Mouse (Mus musculus) ES-E14 (cell line): ENCODE measurements at regions not wholly inside any gene's neighbourhood (a gene's known extent, or its start where the extent isn't known, plus 50 kb on each side); places are given as distances from the start of the nearest gene placed in this dataset.

Experiments
- DNase-seq: peaks from one replicate; pipeline ENCODE4 v3.0.0-alpha.2; 2013; ENCODE audit warnings: low read depth, low spot score
- H3K27ac ChIP-seq: 2 replicates; pipeline ENCODE4 v1.5.1; 2012; ENCODE audit warnings: low read depth, mild to moderate bottlenecking, low read length, moderate library complexity, mixed read lengths; ENCODE audit not compliant: poor library complexity, insufficient read depth, severe bottlenecking
- H3K36me3 ChIP-seq: 2 replicates; pipeline ENCODE4 v1.6.1; 2012; ENCODE audit warnings: mild to moderate bottlenecking, low read length, moderate library complexity, mixed read lengths; ENCODE audit not compliant: control insufficient read depth, poor library complexity, insufficient read depth, severe bottlenecking
- H3K4me1 ChIP-seq, 2 experiments: fragments of 150-350 bp in 1 of 2; sonication (generic) in 1 of 2; 2 replicates each; pipeline ENCODE4 v1.6.1; 2012; ENCODE audit warnings: low read length in 2 of 2, mild to moderate bottlenecking in 1 of 2, mixed read lengths in 1 of 2; ENCODE audit not compliant: control insufficient read depth in 2 of 2, insufficient read depth in 2 of 2, poor library complexity in 1 of 2
- H3K4me3 ChIP-seq, 2 experiments: fragments of 150-350 bp in 1 of 2; sonication (generic) in 1 of 2; 2 replicates each; pipeline ENCODE4 v1.5.1; 2012; ENCODE audit warnings: low read length in 2 of 2, low read depth in 1 of 2, mild to moderate bottlenecking in 1 of 2, mixed read lengths in 1 of 2; ENCODE audit not compliant: insufficient read depth in 1 of 2, poor library complexity in 1 of 2, severe bottlenecking in 1 of 2
- H3K9ac ChIP-seq: 2 replicates; pipeline ENCODE4 v1.6.1; 2012; ENCODE audit warnings: low read depth, mild to moderate bottlenecking, low read length, mixed read lengths; ENCODE audit not compliant: poor library complexity, insufficient read depth, severe bottlenecking
- H3K9me3 ChIP-seq: fragments of 150-350 bp; sonication (generic); 2 replicates; pipeline ENCODE4 v1.6.1; 2012; ENCODE audit warnings: low read depth, mild to moderate bottlenecking, low read length; ENCODE audit not compliant: control insufficient read depth, insufficient read depth
- CHD2 ChIP-seq: IDR thresholded peaks from 2 replicates; pipeline ENCODE4 v1.6.1; 2014; ENCODE audit warnings: mild to moderate bottlenecking, low read depth, low read length, inconsistent platforms
- HCFC1 ChIP-seq: IDR thresholded peaks from 2 replicates; pipeline ENCODE4 v1.6.1; 2012; ENCODE audit warnings: low read length, inconsistent platforms, borderline replicate concordance; ENCODE audit not compliant: insufficient read depth
- MAFK ChIP-seq: IDR thresholded peaks from 2 replicates; pipeline ENCODE4 v1.6.1; 2014; ENCODE audit warnings: mild to moderate bottlenecking, low read depth, low read length, inconsistent platforms; ENCODE audit not compliant: insufficient read depth
- ZC3H11A ChIP-seq: IDR thresholded peaks from 2 replicates; pipeline ENCODE4 v1.6.1; 2012; ENCODE audit warnings: low read depth, mild to moderate bottlenecking, inconsistent platforms, low read length, borderline replicate concordance
- ZNF384 ChIP-seq: IDR thresholded peaks from 2 replicates; pipeline ENCODE4 v1.6.1; 2012; ENCODE audit warnings: low read depth, low read length, inconsistent platforms
- in situ Hi-C, 2 experiments: fragments of 600-800 bp; cut with MboI; formaldehyde crosslinking; loops; one replicate each; pipeline ENCODE4 v1.15.1; 2025; ENCODE audit warnings: low sequenced_read_pairs in 2 of 2, inconsistent platforms in 1 of 2; ENCODE audit not compliant: unreplicated experiment in 2 of 2

DNA sequence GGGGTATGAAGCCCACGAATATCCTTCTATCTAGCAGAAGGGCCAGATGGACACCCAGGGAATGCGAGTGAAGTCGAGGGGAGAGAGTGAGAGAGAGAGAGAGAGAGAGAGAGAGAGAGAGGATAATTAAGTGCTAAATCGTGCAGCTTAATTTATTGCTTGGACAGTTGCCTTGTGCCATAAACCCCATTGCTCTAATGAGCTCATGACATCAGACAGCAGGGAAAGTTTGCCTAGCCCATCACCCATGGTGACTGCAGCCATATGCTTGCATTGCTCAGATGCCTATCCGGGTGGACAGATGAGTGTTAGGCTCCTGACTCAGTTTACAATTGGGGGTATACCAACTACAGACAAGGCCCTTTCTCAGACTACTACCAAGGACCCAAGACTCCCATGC, 134.6 kb upstream of the Smim23 start:
- H3K4me1 ChIP-seq: no peaks in the 10 kb centered on the region
- H3K9ac ChIP-seq: no peak overlapping the region
- no peak overlapping the region for H3K4me3 ChIP-seq
- no peak for TF ChIP-seq MAFK
- no peak for TF ChIP-seq CHD2
- TF ChIP-seq ZNF384: no peak
- no peak for TF ChIP-seq ZC3H11A
- TF ChIP-seq HCFC1: no peak
- no peak for DNase-seq
- no peaks in the 10 kb centered on the region for H3K9me3 ChIP-seq
- no peaks in the 10 kb centered on the region for H3K36me3 ChIP-seq
- no peak overlapping the region for H3K27ac ChIP-seq
- in situ Hi-C loops: no loop called here

DNA sequence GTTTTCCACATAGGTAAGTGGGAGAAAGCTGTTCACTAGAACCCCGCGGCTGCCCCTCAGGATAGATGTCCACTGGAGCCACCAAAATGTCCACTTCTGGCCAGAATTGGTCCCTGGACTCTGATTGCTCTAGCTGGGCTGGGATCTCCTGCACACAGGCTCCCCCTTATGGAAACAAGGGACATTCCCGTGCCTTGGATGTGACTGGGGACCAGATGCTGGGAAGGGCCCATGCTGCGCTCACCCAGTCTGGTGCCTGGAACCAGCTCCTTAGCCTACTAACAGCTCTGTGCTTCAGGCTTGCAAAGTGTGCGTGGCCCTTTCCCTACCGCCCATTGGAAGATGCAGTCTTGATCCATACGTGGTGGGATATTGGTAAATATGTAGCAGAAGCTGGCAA, 132.6 kb upstream of the Smim23 start:
- no peak overlapping the region for H3K27ac ChIP-seq
- no peak overlapping the region for H3K9ac ChIP-seq
- H3K9me3 ChIP-seq: no peaks in the 10 kb centered on the region
- TF ChIP-seq ZNF384 (no peak), ZC3H11A (no peak), HCFC1 (no peak), CHD2 (no peak), MAFK (no peak)
- in situ Hi-C loops: no loop called here
- DNase-seq: no peak
- H3K4me3 ChIP-seq: no peak overlapping the region
- H3K36me3 ChIP-seq: no peaks in the 10 kb centered on the region
- H3K4me1 ChIP-seq: no peaks in the 10 kb centered on the region

DNA sequence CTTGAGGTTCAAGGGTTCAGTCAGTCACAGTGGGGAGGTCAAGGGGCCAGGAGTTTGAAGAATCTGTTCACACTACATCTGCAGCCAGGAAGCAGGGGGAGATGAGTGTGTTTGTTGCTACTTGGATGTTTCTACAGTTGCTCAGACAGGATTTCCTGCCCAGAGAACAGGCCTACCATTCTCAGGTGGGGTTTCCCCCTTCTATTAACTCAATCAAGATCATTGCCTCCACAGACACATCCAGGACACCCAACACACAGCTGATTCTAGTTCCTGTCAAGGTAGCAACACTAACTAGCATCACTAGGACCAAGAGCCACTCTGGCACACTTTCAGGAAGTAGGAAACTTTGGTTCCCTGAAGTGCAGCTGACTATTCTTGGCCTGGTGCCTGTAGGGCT, 127.9 kb upstream of the Smim23 start:
- in situ Hi-C loops: no loop called here
- H3K4me3 ChIP-seq: no peak overlapping the region
- DNase-seq: no peak

DNA sequence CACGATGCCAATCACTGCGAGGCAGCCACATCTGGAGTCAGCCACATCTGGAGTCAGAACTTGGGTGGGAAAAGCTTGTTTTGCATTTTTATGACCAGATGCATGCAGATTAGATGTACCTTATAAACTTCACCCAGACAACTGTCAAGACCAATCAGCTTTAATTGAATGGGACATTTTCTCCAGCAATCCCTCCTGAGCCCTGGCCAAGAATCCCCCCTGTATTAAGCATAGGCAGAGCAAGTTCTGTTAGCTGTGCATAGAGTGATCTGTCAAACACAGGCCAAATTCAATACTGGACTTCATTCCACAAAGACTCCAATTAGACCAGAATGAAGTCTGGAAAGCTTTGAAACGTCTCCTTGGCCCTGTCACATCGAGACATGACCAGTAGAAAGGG, 123.7 kb upstream of the Smim23 start:
- no peak overlapping the region for H3K9ac ChIP-seq
- TF ChIP-seq HCFC1 (no peak), MAFK (no peak), ZNF384 (no peak), ZC3H11A (no peak), CHD2 (no peak)
- no peak overlapping the region for H3K27ac ChIP-seq
- H3K36me3 ChIP-seq: no peaks in the 10 kb centered on the region
- in situ Hi-C loops: no loop called here
- H3K9me3 ChIP-seq: no peaks in the 10 kb centered on the region
- DNase-seq: no peak
- H3K4me3 ChIP-seq: no peak overlapping the region
- no peaks in the 10 kb centered on the region for H3K4me1 ChIP-seq

More for the DNA sequence above, 127.9 kb upstream of the Smim23 start:
- Histone ChIP-seq H3K9me3 (no peaks in the 10 kb centered on the region), H3K4me1 (no peaks in the 10 kb centered on the region), H3K36me3 (no peaks in the 10 kb centered on the region), H3K27ac (no peak overlapping the region), H3K9ac (no peak overlapping the region)
- TF ChIP-seq HCFC1 (no peak), ZNF384 (no peak), CHD2 (no peak), ZC3H11A (no peak), MAFK (no peak)

DNA sequence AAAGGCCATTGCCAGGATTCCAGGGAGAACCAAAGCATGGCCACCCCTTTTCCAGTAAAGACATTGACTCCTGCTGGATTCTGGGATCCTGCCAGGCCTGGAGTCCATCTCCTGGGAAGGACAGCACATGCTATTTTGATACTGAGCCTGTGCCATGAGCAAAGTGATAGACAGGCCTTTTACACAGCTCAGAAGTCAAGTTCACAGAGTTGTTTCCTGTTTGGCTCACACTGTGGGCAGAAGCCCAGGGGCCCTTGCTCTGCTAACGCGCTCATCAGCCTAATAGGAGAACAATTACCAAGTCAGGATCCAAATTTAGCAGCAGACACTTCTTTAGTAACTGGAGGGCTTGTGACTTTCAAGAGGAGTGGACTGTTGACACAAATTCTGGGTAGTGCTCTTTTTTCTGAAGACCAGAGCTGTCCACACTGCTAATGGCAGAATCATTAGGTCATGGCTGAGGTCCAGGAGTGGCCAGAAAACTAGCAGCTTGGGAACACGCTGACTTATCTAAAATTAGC, 122.1 kb upstream of the Smim23 start:
- TF ChIP-seq ZNF384: no peak
- TF ChIP-seq HCFC1: no peak
- TF ChIP-seq MAFK: no peak
- TF ChIP-seq CHD2: no peak
- TF ChIP-seq ZC3H11A: no peak
- Histone ChIP-seq H3K4me3 (no peak overlapping the region), H3K9me3 (no peaks in the 10 kb centered on the region), H3K36me3 (no peaks in the 10 kb centered on the region), H3K9ac (no peak overlapping the region), H3K27ac (no peak overlapping the region), H3K4me1 (no peaks in the 10 kb centered on the region)
- DNase-seq: no peak
- in situ Hi-C loops: no loop called here
